Mouse (Mus musculus): Measurements from ENCODE around the gene Sirt7. TPM values are rescaled to one million over a fixed set of nuclear protein-coding genes. Genes with fewer than 3 reads are reported as not detected.

Gene Sirt7
- polyA plus RNA-seq, 1 experiment: 5.8 TPM

GRCm38 (mm10) chr11:120576365-120576981, 48.6 kb downstream of the Sirt7 start:
- Histone ChIP-seq H3K27ac (replicated peaks; ENCODE audit: low read depth, low read length) (no peak overlapping the region), H3K4me3 (ENCODE audit: insufficient read depth, low read depth, low read length) (no peak overlapping the region), H3K4me1 (ENCODE audit: control insufficient read depth, insufficient read depth, insufficient read length, low read length) (0 out of 2 replicates have a peak, but pooled peaks cover 3% of the 10 kb centered on the region)

- Histone ChIP-seq H3K27ac (replicated peaks; ENCODE audit: low read depth, low read length) (no peak overlapping the region), H3K4me1 (ENCODE audit: control insufficient read depth, insufficient read depth, insufficient read length, low read length) (0 out of 2 replicates have a peak, but pooled peaks cover 3% of the 10 kb centered on the region), H3K4me3 (ENCODE audit: insufficient read depth, low read depth, low read length) (no peak overlapping the region)
These were observed 49.1 kb downstream of the Sirt7 start for GRCm38 (mm10) chr11:120575940-120576339.

- no peak overlapping the region for H3K27ac ChIP-seq (replicated peaks; ENCODE audit: low read depth, low read length)
These were observed 50.0 kb downstream of the Sirt7 start for GRCm38 (mm10) chr11:120575046-120575445.

GRCm38 (mm10) chr11:120574278-120574600, 50.8 kb downstream of the Sirt7 start:
- 0 out of 2 replicates have a peak overlapping the region, but pooled peaks have one; percentile 2 for H3K4me3 ChIP-seq (ENCODE audit: insufficient read depth, low read depth, low read length)
- no peaks in the 10 kb centered on the region for H3K4me1 ChIP-seq (ENCODE audit: control insufficient read depth, insufficient read depth, insufficient read length, low read length)
- H3K27ac ChIP-seq (replicated peaks; ENCODE audit: low read depth, low read length): no peak overlapping the region

More at GRCm38 (mm10) chr11:120575046-120575445, 50.0 kb downstream of the Sirt7 start:
- H3K4me1 ChIP-seq (ENCODE audit: control insufficient read depth, insufficient read depth, insufficient read length, low read length): 0 out of 2 replicates have a peak, but pooled peaks cover under 1% of the 10 kb centered on the region
- no peak overlapping the region for H3K4me3 ChIP-seq (ENCODE audit: insufficient read depth, low read depth, low read length)

- Histone ChIP-seq H3K4me1 (ENCODE audit: control insufficient read depth, insufficient read depth, insufficient read length, low read length) (no peaks in the 10 kb centered on the region), H3K4me3 (ENCODE audit: insufficient read depth, low read depth, low read length) (peak overlapping the region; percentile 77), H3K27ac (replicated peaks; ENCODE audit: low read depth, low read length) (peak overlapping the region; percentile 84)
These were observed 51.3 kb downstream of the Sirt7 start for GRCm38 (mm10) chr11:120573585-120574277.

GRCm38 (mm10) chr11:120572752-120573584, 52.1 kb downstream of the Sirt7 start, which contains the start of gene P4hb:
Gene P4hb, minus strand, starts transcription at chr11:120573253.
- Histone ChIP-seq H3K27ac (replicated peaks; ENCODE audit: low read depth, low read length) (peak within 1 kb of the TSS; percentile 84), H3K4me1 (ENCODE audit: control insufficient read depth, insufficient read depth, insufficient read length, low read length) (no peaks in the 10 kb centered on the region), H3K4me3 (ENCODE audit: insufficient read depth, low read depth, low read length) (peak within 1 kb of the TSS; percentile 82)

GRCm38 (mm10) chr11:120572417-120572751, 52.7 kb downstream of the Sirt7 start:
- H3K27ac ChIP-seq (replicated peaks; ENCODE audit: low read depth, low read length): peak overlapping the region; percentile 46
- H3K4me3 ChIP-seq (ENCODE audit: insufficient read depth, low read depth, low read length): peak overlapping the region; percentile 82
- no peaks in the 10 kb centered on the region for H3K4me1 ChIP-seq (ENCODE audit: control insufficient read depth, insufficient read depth, insufficient read length, low read length)

- Histone ChIP-seq H3K4me3 (ENCODE audit: insufficient read depth, low read depth, low read length) (peak overlapping the region; percentile 82), H3K27ac (replicated peaks; ENCODE audit: low read depth, low read length) (no peak overlapping the region)
These were observed 53.2 kb downstream of the Sirt7 start for GRCm38 (mm10) chr11:120571754-120572416.

GRCm38 (mm10) chr11:120571122-120571521, 53.9 kb downstream of the Sirt7 start:
- H3K4me1 ChIP-seq (ENCODE audit: control insufficient read depth, insufficient read depth, insufficient read length, low read length): no peaks in the 10 kb centered on the region
- H3K27ac ChIP-seq (replicated peaks; ENCODE audit: low read depth, low read length): no peak overlapping the region
- peak overlapping the region; percentile 82 for H3K4me3 ChIP-seq (ENCODE audit: insufficient read depth, low read depth, low read length)

More at GRCm38 (mm10) chr11:120571754-120572416, 53.2 kb downstream of the Sirt7 start:
- no peaks in the 10 kb centered on the region for H3K4me1 ChIP-seq (ENCODE audit: control insufficient read depth, insufficient read depth, insufficient read length, low read length)

Other genes starting within 250 kb of the Sirt7 start
- gene Faap100, start 246.5 kb downstream of the Sirt7 start, polyA plus RNA-seq (2012; ENCODE audit: insufficient read depth, insufficient read length, missing spikeins): 6.2 and 7.3 TPM in 2 replicates
- gene Nploc4, start 187.5 kb downstream of the Sirt7 start, polyA plus RNA-seq (2012; ENCODE audit: insufficient read depth, insufficient read length, missing spikeins): 27.2 and 35.9 TPM in 2 replicates
- gene Tspan10, start 182.6 kb downstream of the Sirt7 start, polyA plus RNA-seq (2012; ENCODE audit: insufficient read depth, insufficient read length, missing spikeins): not detected in 2 replicates
- not detected in 2 replicates for gene Pde6g, start 171.7 kb downstream of the Sirt7 start, polyA plus RNA-seq (2012; ENCODE audit: insufficient read depth, insufficient read length, missing spikeins)
- gene Oxld1, start 167.2 kb downstream of the Sirt7 start, polyA plus RNA-seq (2012; ENCODE audit: insufficient read depth, insufficient read length, missing spikeins): 58.7 and 70.2 TPM in 2 replicates
- 5.7 and 8.6 TPM in 2 replicates for gene Ccdc137, start 167.1 kb downstream of the Sirt7 start, polyA plus RNA-seq (2012; ENCODE audit: insufficient read depth, insufficient read length, missing spikeins)
- gene Arl16, start 157.6 kb downstream of the Sirt7 start, polyA plus RNA-seq (2012; ENCODE audit: insufficient read depth, insufficient read length, missing spikeins): 11.4 and 20.4 TPM in 2 replicates
- gene Mrpl12, start 140.6 kb downstream of the Sirt7 start, polyA plus RNA-seq (2012; ENCODE audit: insufficient read depth, insufficient read length, missing spikeins): 278 and 304 TPM in 2 replicates
- 32.9 and 33.9 TPM in 2 replicates for gene Slc25a10, start 133.4 kb downstream of the Sirt7 start, polyA plus RNA-seq (2012; ENCODE audit: insufficient read depth, insufficient read length, missing spikeins)
- not detected in 2 replicates for gene Gcgr, start 94.5 kb downstream of the Sirt7 start, polyA plus RNA-seq (2012; ENCODE audit: insufficient read depth, insufficient read length, missing spikeins)
- 24.6 and 28.0 TPM in 2 replicates for gene Mcrip1, start 75.5 kb downstream of the Sirt7 start, polyA plus RNA-seq (2012; ENCODE audit: insufficient read depth, insufficient read length, missing spikeins)
- 4.1 and 5.5 TPM in 2 replicates for gene Ppp1r27, start 74.1 kb downstream of the Sirt7 start, polyA plus RNA-seq (2012; ENCODE audit: insufficient read depth, insufficient read length, missing spikeins)
- 95.0 and 97.3 TPM in 2 replicates for gene P4hb, start 52.0 kb downstream of the Sirt7 start, polyA plus RNA-seq (2012; ENCODE audit: insufficient read depth, insufficient read length, missing spikeins)
- gene Arhgdia, start 43.6 kb downstream of the Sirt7 start, polyA plus RNA-seq (2012; ENCODE audit: insufficient read depth, insufficient read length, missing spikeins): 117 and 146 TPM in 2 replicates
- gene Alyref, start 26.9 kb downstream of the Sirt7 start, polyA plus RNA-seq (2012; ENCODE audit: insufficient read depth, insufficient read length, missing spikeins): 49.2 and 58.8 TPM in 2 replicates
- 54.9 and 59.1 TPM in 2 replicates for gene Anapc11, start 26.8 kb downstream of the Sirt7 start, polyA plus RNA-seq (2012; ENCODE audit: insufficient read depth, insufficient read length, missing spikeins)
- not detected in 2 replicates for gene Npb, start 16.8 kb downstream of the Sirt7 start, polyA plus RNA-seq (2012; ENCODE audit: insufficient read depth, insufficient read length, missing spikeins)
- gene Pcyt2, start 7.3 kb downstream of the Sirt7 start, polyA plus RNA-seq (2012; ENCODE audit: insufficient read depth, insufficient read length, missing spikeins): 104 and 131 TPM in 2 replicates
- 10.4 and 13.3 TPM in 2 replicates for gene Mafg, start 8.4 kb upstream of the Sirt7 start, polyA plus RNA-seq (2012; ENCODE audit: insufficient read depth, insufficient read length, missing spikeins)
- 1.0 and 1.3 TPM in 2 replicates for gene Pycr1, start 18.5 kb upstream of the Sirt7 start, polyA plus RNA-seq (2012; ENCODE audit: insufficient read depth, insufficient read length, missing spikeins)
- 2.7 and 3.8 TPM in 2 replicates for gene Myadml2, start 22.9 kb upstream of the Sirt7 start, polyA plus RNA-seq (2012; ENCODE audit: insufficient read depth, insufficient read length, missing spikeins)
- not detected in 2 replicates for gene Notum, start 35.9 kb upstream of the Sirt7 start, polyA plus RNA-seq (2012; ENCODE audit: insufficient read depth, insufficient read length, missing spikeins)
- 33.3 and 33.7 TPM in 2 replicates for gene Aspscr1, start 47.7 kb upstream of the Sirt7 start, polyA plus RNA-seq (2012; ENCODE audit: insufficient read depth, insufficient read length, missing spikeins)
- gene Cenpx, start 88.5 kb upstream of the Sirt7 start, polyA plus RNA-seq (2012; ENCODE audit: insufficient read depth, insufficient read length, missing spikeins): 66.6 and 68.4 TPM in 2 replicates
- gene Lrrc45, start 88.7 kb upstream of the Sirt7 start, polyA plus RNA-seq (2012; ENCODE audit: insufficient read depth, insufficient read length, missing spikeins): 3.0 and 6.2 TPM in 2 replicates
- 1.9 and 2.5 TPM in 2 replicates for gene Rac3, start 96.2 kb upstream of the Sirt7 start, polyA plus RNA-seq (2012; ENCODE audit: insufficient read depth, insufficient read length, missing spikeins)
- 9.4 and 15.5 TPM in 2 replicates for gene Dcxr, start 102.0 kb upstream of the Sirt7 start, polyA plus RNA-seq (2012; ENCODE audit: insufficient read depth, insufficient read length, missing spikeins)
- 20.9 and 26.0 TPM in 2 replicates for gene Cbr2, start 106.9 kb upstream of the Sirt7 start, polyA plus RNA-seq (2012; ENCODE audit: insufficient read depth, insufficient read length, missing spikeins)
- gene Hmga1b, start 137.6 kb upstream of the Sirt7 start, polyA plus RNA-seq (2012; ENCODE audit: insufficient read depth, insufficient read length, missing spikeins): 14.9 and 15.4 TPM in 2 replicates
- 14.0 and 15.1 TPM in 2 replicates for gene Rfng, start 159.0 kb upstream of the Sirt7 start, polyA plus RNA-seq (2012; ENCODE audit: insufficient read depth, insufficient read length, missing spikeins)
- 48.9 and 60.0 TPM in 2 replicates for gene Gps1, start 159.0 kb upstream of the Sirt7 start, polyA plus RNA-seq (2012; ENCODE audit: insufficient read depth, insufficient read length, missing spikeins)
- gene Dus1l, start 171.2 kb upstream of the Sirt7 start, polyA plus RNA-seq (2012; ENCODE audit: insufficient read depth, insufficient read length, missing spikeins): 20.1 and 31.0 TPM in 2 replicates
- 5,806 and 7,060 TPM in 2 replicates for gene Fasn, start 199.3 kb upstream of the Sirt7 start, polyA plus RNA-seq (2012; ENCODE audit: insufficient read depth, insufficient read length, missing spikeins)

All from brown adipose tissue, adult 24 weeks (tissue).